Mouse (Mus musculus): ENCODE results near the gene Selenoi. TPM values are rescaled to one million over a fixed set of nuclear protein-coding genes. Genes with fewer than 3 reads are reported as not detected.
A peak's percentile ranks its signal among the peaks of the same experiment; 100 is the strongest.

Gene Selenoi
- polyA plus RNA-seq (2012; rRNA removed) = 20.4 and 33.5 TPM in 2 replicates

DNA sequence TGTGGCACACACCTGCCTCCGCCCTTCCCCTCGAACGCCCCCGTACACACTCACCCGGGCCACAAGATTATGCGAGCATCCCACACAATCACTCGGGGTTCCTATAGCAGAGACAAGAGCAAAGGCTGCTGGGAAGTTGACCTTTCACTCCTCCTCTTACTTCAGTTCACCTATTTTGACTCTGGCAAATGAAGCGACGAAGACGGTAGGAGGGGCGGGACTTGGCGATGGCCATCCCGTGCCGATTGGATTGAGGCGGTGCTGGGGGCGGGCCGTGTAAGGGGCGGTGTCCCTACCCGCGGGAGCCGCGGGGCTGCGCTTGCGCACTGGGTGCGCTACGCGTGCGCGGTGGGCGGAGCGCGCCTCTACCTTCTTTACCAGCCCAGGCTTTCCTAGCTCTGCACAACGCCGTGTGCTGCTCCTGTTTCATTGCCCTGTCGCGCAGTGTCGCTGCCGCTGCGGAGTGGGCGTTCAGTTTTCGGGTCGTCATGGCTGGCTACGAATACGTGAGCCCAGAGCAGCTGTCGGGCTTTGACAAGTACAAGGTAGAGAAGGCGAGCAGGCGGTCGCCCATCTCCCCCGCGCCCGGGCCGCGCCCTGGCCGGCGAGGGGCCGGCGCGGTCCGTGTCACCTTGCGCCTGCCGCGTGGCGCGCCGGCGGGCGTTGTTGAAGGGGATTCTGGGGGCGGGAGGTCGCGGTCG lies at the start of gene Selenoi:
Gene Selenoi, plus strand, starts transcription at position 311 of the 701 bp plus-strand sequence.
- 4% methylated on average over 71 of the region's 71 CpGs for WGBS
- H3K4me3 ChIP-seq (replicated peaks; ENCODE audit: extremely low read depth, low read depth, low read length) = peak within 1 kb of the TSS; percentile 92
- H3K4me1 ChIP-seq (ENCODE audit: control insufficient read depth, insufficient read depth, low read length) = peaks cover 4% of the 10 kb centered on the region
- DNase-seq = peak; percentile 99
- TF ChIP-seq POLR2A (IDR thresholded peaks at IDR 0.05; ENCODE audit: borderline replicate concordance, extremely low read depth, low read depth, low read length) (peak; percentile 90; the same call in 1 of the 2 replicates), CTCF (IDR thresholded peaks at IDR 0.05; ENCODE audit: insufficient read depth, low read length) (no peak)

DNA sequence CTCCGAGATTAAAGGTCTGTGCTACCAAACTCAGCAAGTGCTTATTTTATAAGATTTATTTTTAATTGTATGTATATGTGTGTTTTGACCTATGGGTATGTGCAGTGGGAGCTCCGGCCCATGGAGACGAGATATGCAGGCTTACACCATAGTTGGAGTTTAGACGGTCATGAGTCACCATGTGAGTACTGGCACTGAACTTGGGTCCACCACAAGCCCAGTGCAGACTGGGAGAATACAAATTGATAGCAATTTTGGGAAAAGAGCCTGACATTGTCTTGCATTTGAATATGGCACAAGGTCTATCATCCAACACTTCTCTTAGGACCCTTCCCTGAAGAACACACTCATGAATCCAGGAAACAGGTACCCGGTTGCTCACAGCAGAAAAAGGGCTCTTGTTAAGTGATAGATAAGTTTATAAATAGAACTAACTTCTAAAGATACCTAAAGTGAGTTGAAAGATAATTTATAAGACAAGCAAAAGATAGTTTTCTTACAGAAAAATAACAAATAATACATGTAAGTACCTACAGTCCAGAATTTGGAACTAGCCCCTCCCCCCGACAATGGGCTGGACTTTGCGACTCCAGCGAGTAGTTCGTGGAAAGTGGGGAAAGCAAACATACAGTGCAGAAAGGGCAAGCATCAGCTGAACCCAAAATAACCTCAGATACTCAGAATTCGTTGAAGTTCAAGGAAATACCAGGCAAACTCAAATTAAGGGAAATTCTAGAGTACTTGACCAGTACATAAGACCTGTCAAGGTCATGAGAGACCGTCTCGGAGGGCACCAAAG lies 44.5 kb upstream of the Selenoi start:
- Histone ChIP-seq H3K4me1 (ENCODE audit: control insufficient read depth, insufficient read depth, low read length) (no peaks in the 10 kb centered on the region), H3K4me3 (replicated peaks; ENCODE audit: extremely low read depth, low read depth, low read length) (no peak overlapping the region)
- TF ChIP-seq POLR2A (IDR thresholded peaks at IDR 0.05; ENCODE audit: borderline replicate concordance, extremely low read depth, low read depth, low read length) = no peak
- no peak for TF ChIP-seq CTCF (IDR thresholded peaks at IDR 0.05; ENCODE audit: insufficient read depth, low read length)
- 86% methylated on average over 12 of the region's 12 CpGs for WGBS
- no peak for DNase-seq

DNA sequence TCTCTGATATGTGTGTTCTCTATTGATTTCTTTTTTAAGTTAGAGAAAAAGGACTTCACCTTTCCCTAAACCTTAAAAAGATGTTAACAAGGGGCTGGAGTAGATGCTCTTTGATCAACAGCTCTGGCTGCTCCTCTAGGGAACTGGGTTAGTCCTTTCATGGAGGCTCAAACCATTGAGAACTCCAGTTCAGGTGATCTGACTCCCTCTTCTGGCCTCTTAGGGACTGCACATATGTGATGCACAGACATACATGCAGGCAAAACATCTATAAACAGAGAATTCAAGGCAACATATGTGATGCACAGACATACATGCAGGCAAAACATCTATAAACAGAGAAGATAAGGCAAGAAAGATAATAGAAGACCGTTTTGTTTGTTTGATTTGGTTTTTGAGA lies 39.9 kb upstream of the Selenoi start:
- H3K4me1 ChIP-seq (ENCODE audit: control insufficient read depth, insufficient read depth, low read length) = no peaks in the 10 kb centered on the region
- no peak for TF ChIP-seq CTCF (IDR thresholded peaks at IDR 0.05; ENCODE audit: insufficient read depth, low read length)
- no peak for TF ChIP-seq POLR2A (IDR thresholded peaks at IDR 0.05; ENCODE audit: borderline replicate concordance, extremely low read depth, low read depth, low read length)
- 63% methylated on average over 1 of the region's 1 CpGs for WGBS
- DNase-seq = no peak
- H3K4me3 ChIP-seq (replicated peaks; ENCODE audit: extremely low read depth, low read depth, low read length) = no peak overlapping the region

DNA sequence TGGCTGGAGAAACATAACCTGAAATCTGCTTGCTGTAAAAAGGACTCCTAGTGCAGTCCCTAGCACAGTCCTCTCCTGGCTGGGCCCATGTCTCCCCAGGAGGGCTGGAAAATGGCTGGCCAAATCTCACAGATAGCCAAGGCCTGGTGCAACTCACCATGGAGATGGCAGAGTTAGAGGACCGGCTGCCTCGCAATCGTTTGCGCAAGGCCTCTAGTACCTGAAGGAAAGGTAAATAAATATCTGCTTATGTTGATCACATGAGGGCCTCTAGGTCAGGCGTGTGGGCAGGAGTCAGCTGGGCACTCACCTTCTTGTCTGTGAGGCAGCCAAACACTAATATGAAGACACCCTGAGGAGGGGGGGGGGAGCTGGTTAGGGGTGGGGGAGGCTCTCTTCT lies 37.0 kb upstream of the Selenoi start:
- 61% methylated on average over 5 of the region's 5 CpGs for WGBS
- DNase-seq = no peak
- TF ChIP-seq POLR2A (IDR thresholded peaks at IDR 0.05; ENCODE audit: borderline replicate concordance, extremely low read depth, low read depth, low read length) (no peak), CTCF (IDR thresholded peaks at IDR 0.05; ENCODE audit: insufficient read depth, low read length) (no peak)
- Histone ChIP-seq H3K4me1 (ENCODE audit: control insufficient read depth, insufficient read depth, low read length) (no peaks in the 10 kb centered on the region), H3K4me3 (replicated peaks; ENCODE audit: extremely low read depth, low read depth, low read length) (no peak overlapping the region)

DNA sequence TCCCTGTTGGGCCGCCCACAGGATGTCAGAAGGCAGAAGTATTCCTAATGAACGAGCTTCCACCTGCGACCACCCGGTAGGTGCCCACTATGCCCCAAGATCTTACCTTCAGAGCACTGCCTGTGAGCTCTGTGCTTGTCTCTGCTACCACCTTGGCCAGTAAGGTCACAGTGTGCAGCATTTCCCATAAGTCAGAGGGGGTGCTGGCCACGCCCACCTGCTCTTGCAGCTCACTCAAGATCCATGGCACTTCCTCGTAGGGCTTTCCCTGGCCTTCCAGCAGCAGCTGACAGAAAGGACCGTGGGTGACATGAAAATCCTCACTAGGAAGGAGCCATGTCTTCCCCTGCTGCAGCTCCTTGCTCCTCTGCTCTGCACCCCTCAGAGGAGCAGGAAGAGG lies 34.1 kb upstream of the Selenoi start:
- TF ChIP-seq CTCF (IDR thresholded peaks at IDR 0.05; ENCODE audit: insufficient read depth, low read length) = no peak
- no peak for TF ChIP-seq POLR2A (IDR thresholded peaks at IDR 0.05; ENCODE audit: borderline replicate concordance, extremely low read depth, low read depth, low read length)
- peak; percentile 17 for DNase-seq
- WGBS = 50% methylated on average over 7 of the region's 7 CpGs
- Histone ChIP-seq H3K4me1 (ENCODE audit: control insufficient read depth, insufficient read depth, low read length) (no peaks in the 10 kb centered on the region), H3K4me3 (replicated peaks; ENCODE audit: extremely low read depth, low read depth, low read length) (no peak overlapping the region)

DNA sequence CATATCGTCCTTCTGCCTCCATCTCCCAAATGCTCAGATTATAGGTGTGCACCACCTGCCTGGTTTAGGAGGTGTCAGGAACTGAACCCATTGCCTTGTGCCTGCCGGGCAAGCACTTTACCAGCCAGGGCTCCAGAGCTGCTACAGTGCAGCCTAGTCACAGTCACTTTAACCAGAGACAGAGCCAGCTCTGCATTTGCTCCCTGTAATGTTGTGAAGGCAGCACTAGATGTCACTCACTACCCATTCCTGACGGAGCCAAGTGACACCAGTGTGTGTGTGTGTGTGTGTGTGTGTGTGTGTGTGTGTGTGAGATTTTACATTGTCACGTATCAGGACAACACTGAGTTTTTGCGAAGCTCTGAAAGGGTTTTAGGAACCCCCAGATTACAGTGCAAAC lies 30.9 kb upstream of the Selenoi start:
- no peak for DNase-seq
- whole genome bisulfite sequencing = 34% methylated on average over 5 of the region's 5 CpGs
- Histone ChIP-seq H3K4me3 (replicated peaks; ENCODE audit: extremely low read depth, low read depth, low read length) (no peak overlapping the region), H3K4me1 (ENCODE audit: control insufficient read depth, insufficient read depth, low read length) (no peaks in the 10 kb centered on the region)
- no peak for TF ChIP-seq POLR2A (IDR thresholded peaks at IDR 0.05; ENCODE audit: borderline replicate concordance, extremely low read depth, low read depth, low read length)
- TF ChIP-seq CTCF (IDR thresholded peaks at IDR 0.05; ENCODE audit: insufficient read depth, low read length) = peak; percentile 48

DNA sequence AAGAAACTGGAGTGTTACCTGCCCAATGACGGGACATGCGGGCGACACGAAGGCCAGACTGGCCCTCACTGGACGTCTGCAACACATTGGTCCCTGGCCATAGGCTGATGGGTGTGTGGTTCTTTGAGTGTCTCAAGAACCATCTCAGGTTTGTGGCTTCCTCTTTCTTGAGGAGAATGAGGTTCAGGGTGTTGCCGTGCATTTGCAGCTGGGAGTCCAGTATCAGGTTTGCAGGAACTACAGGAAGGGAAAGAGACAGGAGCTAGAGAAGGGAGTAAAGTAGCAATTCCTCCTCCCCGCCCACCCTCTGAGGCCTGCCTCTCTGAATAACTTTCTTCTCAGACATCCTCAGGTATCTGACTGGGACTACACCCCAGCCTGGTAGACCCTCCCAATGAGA lies 30.2 kb upstream of the Selenoi start:
- Histone ChIP-seq H3K4me1 (ENCODE audit: control insufficient read depth, insufficient read depth, low read length) (no peaks in the 10 kb centered on the region), H3K4me3 (replicated peaks; ENCODE audit: extremely low read depth, low read depth, low read length) (no peak overlapping the region)
- TF ChIP-seq CTCF (IDR thresholded peaks at IDR 0.05; ENCODE audit: insufficient read depth, low read length) (no peak), POLR2A (IDR thresholded peaks at IDR 0.05; ENCODE audit: borderline replicate concordance, extremely low read depth, low read depth, low read length) (no peak)
- WGBS = 74% methylated on average over 7 of the region's 7 CpGs
- no peak for DNase-seq

DNA sequence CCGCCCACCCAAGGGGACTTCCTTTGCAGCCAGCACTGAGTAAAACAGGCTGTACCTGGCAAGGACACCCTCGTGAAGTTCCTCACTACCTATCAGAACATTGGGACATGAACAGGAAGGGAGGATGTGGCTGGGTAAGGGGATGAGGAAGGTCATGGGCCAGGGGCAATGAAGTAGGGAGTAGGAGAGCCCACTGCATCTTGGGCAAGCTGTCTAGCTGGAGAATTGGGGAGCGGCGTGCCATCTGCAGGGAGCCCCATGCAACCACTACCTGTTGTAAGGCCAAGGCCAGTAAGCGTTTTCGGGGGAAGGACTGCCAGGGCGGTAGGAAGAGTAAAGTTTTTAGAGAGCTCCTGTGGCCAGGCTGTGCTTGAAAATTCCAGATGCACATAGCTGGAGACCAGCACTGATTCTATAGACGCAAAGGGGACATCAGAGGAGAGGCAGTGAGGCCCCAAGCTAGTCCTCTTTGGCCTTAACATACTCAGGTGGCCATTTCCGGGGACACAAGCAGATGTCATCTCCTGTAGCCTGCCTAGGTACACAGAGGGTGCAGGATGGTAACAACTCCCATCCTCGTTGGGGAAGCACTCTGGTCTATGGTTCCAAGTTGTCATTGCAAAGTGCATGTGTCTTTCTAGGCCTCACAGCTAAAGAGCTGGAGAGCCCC lies 29.0 kb upstream of the Selenoi start:
- Histone ChIP-seq H3K4me3 (replicated peaks; ENCODE audit: extremely low read depth, low read depth, low read length) (no peak overlapping the region), H3K4me1 (ENCODE audit: control insufficient read depth, insufficient read depth, low read length) (no peaks in the 10 kb centered on the region)
- WGBS = 83% methylated on average over 10 of the region's 10 CpGs
- DNase-seq = no peak
- TF ChIP-seq POLR2A (IDR thresholded peaks at IDR 0.05; ENCODE audit: borderline replicate concordance, extremely low read depth, low read depth, low read length) = no peak

DNA sequence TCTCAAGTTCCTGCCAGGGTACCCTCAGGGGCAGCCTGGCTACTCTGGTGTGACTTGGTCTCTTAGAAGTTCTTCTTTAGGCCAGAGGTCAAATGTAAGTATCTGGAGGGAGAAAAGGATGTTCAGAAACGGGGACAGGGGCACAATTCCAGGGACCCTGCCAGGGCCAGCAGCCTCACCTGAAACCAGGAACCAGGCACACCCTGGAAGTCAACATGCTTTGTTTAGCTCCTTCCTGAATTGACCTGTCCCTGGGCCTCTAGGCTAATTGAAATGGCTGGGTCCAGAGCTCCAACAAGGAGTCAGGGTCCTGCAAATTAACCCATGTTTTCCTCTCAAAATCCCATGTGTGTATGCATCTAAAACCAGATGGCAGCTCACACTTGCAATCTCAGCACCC lies 27.9 kb upstream of the Selenoi start:
- 65% methylated on average over 1 of the region's 1 CpGs for WGBS
- DNase-seq = no peak
- no peak overlapping the region for H3K4me3 ChIP-seq (replicated peaks; ENCODE audit: extremely low read depth, low read depth, low read length)
- H3K4me1 ChIP-seq (ENCODE audit: control insufficient read depth, insufficient read depth, low read length) = peaks cover 2% of the 10 kb centered on the region; the same call in 1 of the 2 replicates
- TF ChIP-seq POLR2A (IDR thresholded peaks at IDR 0.05; ENCODE audit: borderline replicate concordance, extremely low read depth, low read depth, low read length) (no peak), CTCF (IDR thresholded peaks at IDR 0.05; ENCODE audit: insufficient read depth, low read length) (no peak)

All from lung, adult 2 months (tissue).